Mouse (Mus musculus): ENCODE data around the gene Plagl1. TPM values are rescaled to one million over a fixed set of nuclear protein-coding genes. Genes with fewer than 3 reads are reported as not detected.
A peak's percentile ranks its signal among the peaks of the same experiment; 100 is the strongest.

Gene Plagl1
- polyA plus RNA-seq, 1 experiment from 2014 or later, result 55.8 TPM

DNA sequence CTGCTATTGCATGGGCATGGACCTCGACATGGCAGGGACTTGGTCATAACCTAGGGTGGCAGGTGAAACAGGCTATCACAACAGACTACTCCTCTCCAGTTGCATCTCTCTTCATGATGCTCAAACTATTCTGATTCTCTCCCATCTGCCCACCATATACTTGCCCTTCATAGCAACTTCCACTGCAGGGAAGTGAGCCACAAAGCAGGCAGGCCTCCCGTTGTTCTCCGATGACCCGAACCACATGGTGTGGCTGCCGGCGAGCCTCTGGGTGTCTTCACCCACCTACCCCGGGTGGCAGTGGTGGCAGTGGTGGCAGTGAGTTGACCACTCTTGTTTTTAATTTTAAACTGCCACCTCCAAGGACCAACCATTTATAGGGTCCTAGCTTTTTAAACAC, 75.4 kb downstream of the Plagl1 start:
- no peak for ATAC-seq (ENCODE audit: low FRiP score, low TSS enrichment)
- whole genome bisulfite sequencing, result 91% methylated on average over 7 of the region's 7 CpGs

DNA sequence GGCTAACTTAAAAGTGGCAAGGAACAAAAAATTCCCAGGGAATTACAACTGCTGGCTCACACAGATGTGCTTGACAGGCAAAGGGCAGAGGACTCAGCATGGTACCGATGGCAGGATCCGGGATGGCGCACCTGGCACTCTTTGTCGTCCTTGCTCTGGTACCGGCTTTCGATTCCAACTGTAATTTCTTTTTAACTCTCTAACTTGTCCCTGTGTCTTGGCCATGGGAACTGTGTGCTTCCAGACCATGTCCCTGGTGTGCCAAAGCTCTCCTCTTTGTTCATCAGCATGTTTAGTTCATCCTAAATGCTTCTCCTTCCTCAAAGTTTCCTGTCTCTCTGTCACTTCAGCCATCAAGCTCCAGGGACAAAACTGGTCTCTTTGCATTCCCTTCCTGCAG, 77.6 kb downstream of the Plagl1 start:
- no peak overlapping the region for H3K9ac ChIP-seq (replicated peaks; ENCODE audit: low read length)
- WGBS, result 93% methylated on average over 6 of the region's 6 CpGs
- no peaks in the 10 kb centered on the region for H3K9me3 ChIP-seq (ENCODE audit: control insufficient read depth, low read length)
- no peaks in the 10 kb centered on the region for H3K36me3 ChIP-seq (ENCODE audit: control insufficient read depth, insufficient read depth, low read length)
- ATAC-seq (ENCODE audit: low FRiP score, low TSS enrichment) (no peak), DNase-seq (no peak)
- H3K4me3 ChIP-seq (replicated peaks; ENCODE audit: low read depth, low read length), result no peak overlapping the region
- H3K4me1 ChIP-seq (ENCODE audit: control insufficient read depth, insufficient read depth, low read length), result no peaks in the 10 kb centered on the region
- H3K4me2 ChIP-seq (ENCODE audit: low read length), result no peak overlapping the region
- no peaks in the 10 kb centered on the region for H3K27me3 ChIP-seq (ENCODE audit: control insufficient read depth, insufficient read depth, low read length)
- H3K27ac ChIP-seq (replicated peaks; ENCODE audit: low read depth, low read length), result no peak overlapping the region

More for the DNA sequence above, 75.4 kb downstream of the Plagl1 start:
- no peak overlapping the region for H3K4me3 ChIP-seq (replicated peaks; ENCODE audit: low read depth, low read length)
- no peak for DNase-seq
- no peaks in the 10 kb centered on the region for H3K27me3 ChIP-seq (ENCODE audit: control insufficient read depth, insufficient read depth, low read length)
- no peaks in the 10 kb centered on the region for H3K9me3 ChIP-seq (ENCODE audit: control insufficient read depth, low read length)
- H3K36me3 ChIP-seq (ENCODE audit: control insufficient read depth, insufficient read depth, low read length), result no peaks in the 10 kb centered on the region
- no peaks in the 10 kb centered on the region for H3K4me1 ChIP-seq (ENCODE audit: control insufficient read depth, insufficient read depth, low read length)
- H3K4me2 ChIP-seq (ENCODE audit: low read length), result no peak overlapping the region
- no peak overlapping the region for H3K9ac ChIP-seq (replicated peaks; ENCODE audit: low read length)
- H3K27ac ChIP-seq (replicated peaks; ENCODE audit: low read depth, low read length), result no peak overlapping the region

DNA sequence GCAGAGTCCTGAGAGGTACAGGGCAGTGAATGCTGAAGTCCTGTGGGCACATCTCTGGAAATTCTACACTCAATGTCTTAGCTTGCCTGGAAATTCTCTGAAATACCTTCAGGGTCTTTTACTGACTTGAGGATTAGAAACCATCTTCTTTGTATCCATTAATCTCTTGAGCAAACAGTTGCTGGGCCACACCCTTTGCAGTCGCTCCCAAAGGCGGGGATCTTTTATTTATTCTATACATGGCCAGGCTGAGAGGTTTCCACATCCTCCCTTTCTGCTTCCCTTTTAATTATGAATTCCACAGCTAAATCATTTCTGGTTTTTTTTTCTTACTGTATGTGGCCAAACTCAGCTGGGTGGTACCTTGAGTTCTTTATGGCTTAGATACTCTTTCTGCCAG, 80.1 kb downstream of the Plagl1 start:
- no peak overlapping the region for H3K9ac ChIP-seq (replicated peaks; ENCODE audit: low read length)
- H3K4me1 ChIP-seq (ENCODE audit: control insufficient read depth, insufficient read depth, low read length), result no peaks in the 10 kb centered on the region
- WGBS, result 67% methylated on average over 2 of the region's 2 CpGs

DNA sequence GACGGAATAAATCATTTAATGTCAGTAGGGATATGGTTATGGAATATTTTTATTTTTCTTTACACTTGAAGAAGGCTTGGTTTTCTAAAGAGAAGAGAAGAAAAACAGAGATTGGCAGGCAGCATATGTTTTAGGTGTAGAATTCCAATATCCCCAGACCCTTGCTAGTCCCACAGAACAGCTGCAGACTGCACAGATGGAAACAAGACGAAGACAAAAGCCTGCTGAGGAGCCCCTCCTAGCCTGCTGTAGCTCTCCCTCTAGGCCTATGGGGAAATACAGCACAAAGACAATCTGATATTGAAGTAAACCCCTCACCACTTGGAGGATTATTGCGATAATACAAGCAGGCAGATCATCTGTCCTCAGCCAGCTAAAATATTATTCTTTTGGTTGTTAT, 90.1 kb downstream of the Plagl1 start:
- Histone ChIP-seq H3K27me3 (ENCODE audit: control insufficient read depth, insufficient read depth, low read length) (no peaks in the 10 kb centered on the region), H3K4me2 (ENCODE audit: low read length) (no peak overlapping the region), H3K36me3 (ENCODE audit: control insufficient read depth, insufficient read depth, low read length) (no peaks in the 10 kb centered on the region), H3K4me1 (ENCODE audit: control insufficient read depth, insufficient read depth, low read length) (0 out of 2 replicates have a peak, but pooled peaks cover 3% of the 10 kb centered on the region), H3K4me3 (replicated peaks; ENCODE audit: low read depth, low read length) (no peak overlapping the region), H3K9ac (replicated peaks; ENCODE audit: low read length) (no peak overlapping the region), H3K27ac (replicated peaks; ENCODE audit: low read depth, low read length) (no peak overlapping the region), H3K9me3 (ENCODE audit: control insufficient read depth, low read length) (no peaks in the 10 kb centered on the region)
- ATAC-seq (ENCODE audit: low FRiP score, low TSS enrichment), result no peak
- peak; percentile 25 for DNase-seq
- WGBS, result 56% methylated on average over 3 of the region's 3 CpGs

More for the DNA sequence above, 80.1 kb downstream of the Plagl1 start:
- H3K27me3 ChIP-seq (ENCODE audit: control insufficient read depth, insufficient read depth, low read length), result no peaks in the 10 kb centered on the region
- H3K9me3 ChIP-seq (ENCODE audit: control insufficient read depth, low read length), result no peaks in the 10 kb centered on the region
- no peak overlapping the region for H3K27ac ChIP-seq (replicated peaks; ENCODE audit: low read depth, low read length)
- no peak overlapping the region for H3K4me2 ChIP-seq (ENCODE audit: low read length)
- DNase-seq, result no peak
- no peaks in the 10 kb centered on the region for H3K36me3 ChIP-seq (ENCODE audit: control insufficient read depth, insufficient read depth, low read length)
- no peak overlapping the region for H3K4me3 ChIP-seq (replicated peaks; ENCODE audit: low read depth, low read length)
- ATAC-seq (ENCODE audit: low FRiP score, low TSS enrichment), result no peak

DNA sequence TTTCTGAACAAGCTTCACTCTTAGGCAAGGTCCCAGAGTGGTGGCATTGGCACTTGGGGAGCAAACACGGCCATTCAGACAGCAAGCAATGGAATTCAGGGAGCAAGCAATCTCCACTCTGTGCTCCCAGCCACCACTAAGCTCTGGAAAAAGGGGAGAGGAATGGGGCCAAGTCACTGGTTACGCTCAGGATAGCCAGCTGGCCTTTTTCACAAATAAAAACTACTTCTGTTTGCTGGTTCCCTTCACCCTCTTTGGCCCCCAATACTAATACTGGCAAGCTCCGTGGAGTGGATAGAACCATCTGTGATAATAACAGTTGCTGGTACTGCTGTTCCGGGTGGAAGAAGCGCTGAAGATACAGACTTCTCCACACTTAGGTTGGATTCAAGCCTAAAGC, 91.0 kb downstream of the Plagl1 start:
- Histone ChIP-seq H3K27ac (replicated peaks; ENCODE audit: low read depth, low read length) (no peak overlapping the region), H3K9me3 (ENCODE audit: control insufficient read depth, low read length) (no peaks in the 10 kb centered on the region), H3K4me1 (ENCODE audit: control insufficient read depth, insufficient read depth, low read length) (0 out of 2 replicates have a peak, but pooled peaks cover 3% of the 10 kb centered on the region), H3K9ac (replicated peaks; ENCODE audit: low read length) (no peak overlapping the region), H3K27me3 (ENCODE audit: control insufficient read depth, insufficient read depth, low read length) (no peaks in the 10 kb centered on the region), H3K36me3 (ENCODE audit: control insufficient read depth, insufficient read depth, low read length) (no peaks in the 10 kb centered on the region), H3K4me2 (ENCODE audit: low read length) (no peak overlapping the region), H3K4me3 (replicated peaks; ENCODE audit: low read depth, low read length) (no peak overlapping the region)
- DNase-seq (no peak), ATAC-seq (ENCODE audit: low FRiP score, low TSS enrichment) (no peak)
- WGBS, result 82% methylated on average over 5 of the region's 5 CpGs

DNA sequence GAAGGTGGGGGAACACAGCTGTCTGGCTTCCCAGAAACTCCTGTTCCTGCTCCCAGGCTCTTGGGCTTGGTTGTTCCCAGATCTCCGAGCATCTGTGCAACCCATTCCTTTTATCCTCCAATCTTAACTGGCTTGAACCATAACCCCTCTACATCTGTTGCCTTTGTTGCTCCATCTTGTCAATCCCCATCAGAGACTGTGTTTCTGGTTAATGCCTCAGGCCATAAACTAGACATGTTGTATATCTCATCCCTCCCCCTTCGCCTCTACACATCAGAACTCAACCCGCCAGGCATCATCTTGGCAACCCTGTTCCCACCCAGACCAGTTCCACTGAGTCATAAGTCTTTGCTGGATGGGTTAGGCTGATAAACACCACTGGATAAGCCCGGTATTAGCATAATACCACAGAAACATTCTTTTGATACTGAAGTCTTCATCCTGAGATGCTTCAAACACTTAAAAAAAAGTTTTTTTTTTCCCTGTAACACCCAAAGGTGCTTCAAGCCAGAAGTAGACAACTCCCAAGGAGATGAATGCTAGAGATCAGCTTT, 92.6 kb downstream of the Plagl1 start:
- no peaks in the 10 kb centered on the region for H3K9me3 ChIP-seq (ENCODE audit: control insufficient read depth, low read length)
- H3K4me1 ChIP-seq (ENCODE audit: control insufficient read depth, insufficient read depth, low read length), result 0 out of 2 replicates have a peak, but pooled peaks cover 3% of the 10 kb centered on the region
- H3K4me2 ChIP-seq (ENCODE audit: low read length), result no peak overlapping the region
- 91% methylated on average over 4 of the region's 4 CpGs for WGBS
- H3K36me3 ChIP-seq (ENCODE audit: control insufficient read depth, insufficient read depth, low read length), result no peaks in the 10 kb centered on the region
- no peak overlapping the region for H3K9ac ChIP-seq (replicated peaks; ENCODE audit: low read length)
- H3K4me3 ChIP-seq (replicated peaks; ENCODE audit: low read depth, low read length), result no peak overlapping the region
- ATAC-seq (ENCODE audit: low FRiP score, low TSS enrichment) (no peak), DNase-seq (no peak)
- no peak overlapping the region for H3K27ac ChIP-seq (replicated peaks; ENCODE audit: low read depth, low read length)
- no peaks in the 10 kb centered on the region for H3K27me3 ChIP-seq (ENCODE audit: control insufficient read depth, insufficient read depth, low read length)

DNA sequence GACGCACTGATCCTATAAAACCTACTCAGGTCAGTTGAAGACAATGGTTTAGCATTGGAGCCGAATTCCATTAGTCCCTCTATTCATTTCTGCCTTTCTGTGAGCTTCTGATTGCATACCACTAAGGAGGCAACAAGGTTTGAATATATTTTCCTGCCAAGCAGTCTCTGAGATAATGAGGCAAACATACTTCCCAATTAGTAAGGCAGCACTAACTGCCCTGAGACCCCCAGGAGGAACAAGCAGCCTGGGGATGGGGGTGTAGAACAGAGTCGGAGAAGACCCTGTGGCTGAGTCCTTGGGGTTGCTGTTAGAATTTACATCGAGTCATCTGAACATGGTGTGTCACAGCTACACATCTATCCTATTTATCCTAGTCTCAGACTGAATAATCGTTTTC, 95.1 kb downstream of the Plagl1 start:
- H3K4me2 ChIP-seq (ENCODE audit: low read length), result no peak overlapping the region
- no peaks in the 10 kb centered on the region for H3K27me3 ChIP-seq (ENCODE audit: control insufficient read depth, insufficient read depth, low read length)
- 81% methylated on average over 5 of the region's 5 CpGs for WGBS
- no peaks in the 10 kb centered on the region for H3K36me3 ChIP-seq (ENCODE audit: control insufficient read depth, insufficient read depth, low read length)
- no peak overlapping the region for H3K9ac ChIP-seq (replicated peaks; ENCODE audit: low read length)
- no peak overlapping the region for H3K4me3 ChIP-seq (replicated peaks; ENCODE audit: low read depth, low read length)
- H3K27ac ChIP-seq (replicated peaks; ENCODE audit: low read depth, low read length), result no peak overlapping the region
- DNase-seq (no peak), ATAC-seq (ENCODE audit: low FRiP score, low TSS enrichment) (no peak)
- H3K4me1 ChIP-seq (ENCODE audit: control insufficient read depth, insufficient read depth, low read length), result 0 out of 2 replicates have a peak, but pooled peaks cover 3% of the 10 kb centered on the region
- no peaks in the 10 kb centered on the region for H3K9me3 ChIP-seq (ENCODE audit: control insufficient read depth, low read length)

DNA sequence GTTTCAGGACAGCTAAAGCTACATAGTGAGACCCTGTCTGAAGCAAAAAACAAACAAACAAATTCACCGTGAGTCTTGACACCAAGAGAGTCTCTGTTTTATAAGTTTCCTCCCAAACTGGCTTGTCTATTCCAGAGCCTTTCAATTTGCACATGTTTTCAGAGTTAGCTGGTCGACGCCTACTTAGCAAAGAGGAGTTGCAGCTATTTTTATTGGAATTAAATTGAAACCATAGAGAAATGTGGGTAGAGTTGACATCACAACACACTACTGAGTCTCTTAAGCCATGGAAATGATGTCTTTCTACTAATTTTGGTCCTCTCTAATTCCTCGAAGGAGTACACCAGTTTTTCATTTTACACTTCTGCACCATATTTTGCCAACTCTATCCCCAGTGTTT, 100.6 kb downstream of the Plagl1 start:
- no peak overlapping the region for H3K27ac ChIP-seq (replicated peaks; ENCODE audit: low read depth, low read length)
- 93% methylated on average over 4 of the region's 4 CpGs for whole genome bisulfite sequencing
- no peaks in the 10 kb centered on the region for H3K36me3 ChIP-seq (ENCODE audit: control insufficient read depth, insufficient read depth, low read length)
- DNase-seq (no peak), ATAC-seq (ENCODE audit: low FRiP score, low TSS enrichment) (no peak)
- no peaks in the 10 kb centered on the region for H3K27me3 ChIP-seq (ENCODE audit: control insufficient read depth, insufficient read depth, low read length)
- H3K9ac ChIP-seq (replicated peaks; ENCODE audit: low read length), result no peak overlapping the region
- 0 out of 2 replicates have a peak, but pooled peaks cover 3% of the 10 kb centered on the region for H3K9me3 ChIP-seq (ENCODE audit: control insufficient read depth, low read length)
- no peak overlapping the region for H3K4me3 ChIP-seq (replicated peaks; ENCODE audit: low read depth, low read length)
- H3K4me1 ChIP-seq (ENCODE audit: control insufficient read depth, insufficient read depth, low read length), result no peaks in the 10 kb centered on the region
- no peak overlapping the region for H3K4me2 ChIP-seq (ENCODE audit: low read length)

DNA sequence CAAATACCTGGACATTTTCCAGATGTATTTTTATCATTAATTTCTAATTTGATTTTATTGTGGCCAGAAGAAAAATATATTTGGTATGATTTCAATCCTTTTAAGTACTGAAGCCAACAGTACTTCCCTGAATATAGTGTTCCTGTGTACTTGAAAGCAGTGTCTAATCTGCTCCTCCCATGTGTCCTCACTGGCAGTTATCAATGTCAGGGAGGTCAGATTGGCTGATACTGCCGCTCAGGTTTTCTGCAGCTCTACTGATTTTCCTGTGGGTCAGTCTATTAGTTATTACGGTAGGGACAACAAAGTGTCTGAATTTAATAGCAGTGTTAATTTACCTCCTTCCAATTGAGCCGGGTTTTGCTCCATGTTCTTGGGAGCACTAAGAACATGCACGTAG, 101.7 kb downstream of the Plagl1 start:
- ATAC-seq (ENCODE audit: low FRiP score, low TSS enrichment), result no peak

More for the DNA sequence above, 101.7 kb downstream of the Plagl1 start:
- WGBS, result 89% methylated on average over 4 of the region's 4 CpGs
- H3K9ac ChIP-seq (replicated peaks; ENCODE audit: low read length), result no peak overlapping the region
- H3K4me1 ChIP-seq (ENCODE audit: control insufficient read depth, insufficient read depth, low read length), result no peaks in the 10 kb centered on the region
- no peaks in the 10 kb centered on the region for H3K27me3 ChIP-seq (ENCODE audit: control insufficient read depth, insufficient read depth, low read length)
- no peak overlapping the region for H3K4me3 ChIP-seq (replicated peaks; ENCODE audit: low read depth, low read length)
- H3K4me2 ChIP-seq (ENCODE audit: low read length), result no peak overlapping the region
- H3K9me3 ChIP-seq (ENCODE audit: control insufficient read depth, low read length), result 0 out of 2 replicates have a peak, but pooled peaks cover 3% of the 10 kb centered on the region
- H3K36me3 ChIP-seq (ENCODE audit: control insufficient read depth, insufficient read depth, low read length), result no peaks in the 10 kb centered on the region
- H3K27ac ChIP-seq (replicated peaks; ENCODE audit: low read depth, low read length), result no peak overlapping the region
- no peak for DNase-seq

Measured in midbrain, embryonic 14.5 days (tissue).